Mouse (Mus musculus): ENCODE measurements at regions not wholly inside any gene's neighbourhood (a gene's known extent, or its start where the extent isn't known, plus 50 kb on each side); places are given as distances from the start of the nearest gene placed in this dataset.
"Not testable (repeated sequence)": the region's sequence is repeated elsewhere in the genome, so short reads cannot be mapped to it uniquely, and the experiment has no call there.

DNA sequence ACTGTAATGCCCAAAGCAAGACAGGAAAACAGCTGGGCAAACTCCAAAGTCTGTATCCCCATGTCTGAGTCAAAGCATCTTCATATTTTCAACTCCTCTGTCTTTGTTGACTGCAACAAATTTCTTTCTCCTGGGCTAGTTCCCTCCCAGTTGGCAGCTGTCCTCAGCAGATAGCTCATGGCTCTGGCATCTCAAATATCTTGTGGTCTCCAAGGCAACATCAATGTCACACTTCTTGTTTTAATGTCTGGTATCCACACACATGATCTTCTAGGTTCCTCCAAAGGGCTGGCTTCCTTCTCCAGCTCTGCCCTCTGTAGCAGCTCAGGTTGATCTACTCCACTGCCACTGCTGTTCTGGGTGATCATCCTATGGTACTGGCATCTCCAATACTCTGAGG, 242.0 kb upstream of the Zfp804b start:
- no peaks in the 10 kb centered on the region for H3K9me3 ChIP-seq (replicated peaks)
- no peaks in the 10 kb centered on the region for H3K4me1 ChIP-seq
- H3K36me3 ChIP-seq = no peaks in the 10 kb centered on the region
- no peak overlapping the region for H3K27ac ChIP-seq (replicated peaks)
- H3K4me3 ChIP-seq = no peak overlapping the region
- no peaks in the 10 kb centered on the region for H3K27me3 ChIP-seq (ENCODE audit: low read depth, poor library complexity, severe bottlenecking)
- DNase-seq (ENCODE audit: low spot score) = no peak

DNA sequence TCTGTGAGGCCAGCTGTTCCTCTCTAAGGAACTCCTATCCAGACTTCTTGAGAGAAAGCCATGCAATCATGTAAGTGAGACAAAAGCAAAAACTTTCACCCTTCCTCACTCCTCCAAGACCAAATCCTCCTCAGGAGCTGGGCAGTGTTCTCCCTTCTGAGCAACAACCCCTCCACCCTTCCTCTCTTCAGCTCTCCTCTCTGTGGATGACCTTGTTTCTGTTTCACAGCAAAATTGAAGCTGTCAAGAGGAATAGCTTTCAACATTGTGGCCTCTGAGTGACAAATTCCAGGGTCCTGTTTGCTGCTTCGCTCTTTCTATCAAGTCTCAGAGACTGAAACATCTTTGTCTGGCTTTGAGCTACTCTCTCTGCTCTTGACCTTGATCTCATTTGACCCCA, 255.9 kb upstream of the Zfp804b start:
- no peak for DNase-seq (ENCODE audit: low spot score)
- Histone ChIP-seq H3K36me3 (no peaks in the 10 kb centered on the region), H3K27me3 (ENCODE audit: low read depth, poor library complexity, severe bottlenecking) (no peaks in the 10 kb centered on the region), H3K27ac (replicated peaks) (no peak overlapping the region), H3K9me3 (replicated peaks) (no peaks in the 10 kb centered on the region), H3K4me3 (no peak overlapping the region), H3K4me1 (no peaks in the 10 kb centered on the region)
- 82% methylated on average over 1 of the region's 1 CpGs for whole genome bisulfite sequencing

GRCm38 (mm10) chr5:7607517-7607916, 263.0 kb upstream of the Zfp804b start:
- no peaks in the 10 kb centered on the region for H3K9me3 ChIP-seq (replicated peaks)
- no peak overlapping the region for H3K27ac ChIP-seq (replicated peaks)
- H3K27me3 ChIP-seq (ENCODE audit: low read depth, poor library complexity, severe bottlenecking) = no peaks in the 10 kb centered on the region
- no peak for DNase-seq (ENCODE audit: low spot score)
- H3K4me3 ChIP-seq = no peak overlapping the region
- no peaks in the 10 kb centered on the region for H3K36me3 ChIP-seq
- no peaks in the 10 kb centered on the region for H3K4me1 ChIP-seq

- DNase-seq (ENCODE audit: low spot score) = no peak
- H3K27me3 ChIP-seq (ENCODE audit: low read depth, poor library complexity, severe bottlenecking) = no peaks in the 10 kb centered on the region
- H3K9me3 ChIP-seq (replicated peaks) = no peaks in the 10 kb centered on the region
- no peak overlapping the region for H3K27ac ChIP-seq (replicated peaks)
- H3K36me3 ChIP-seq = no peaks in the 10 kb centered on the region
- no peak overlapping the region for H3K4me3 ChIP-seq
- 85% methylated on average over 2 of the region's 2 CpGs for WGBS
- H3K4me1 ChIP-seq = no peaks in the 10 kb centered on the region
These were observed 263.4 kb upstream of the Zfp804b start for GRCm38 (mm10) chr5:7607924-7608323.

GRCm38 (mm10) chr5:7655280-7655679, 305.0 kb upstream of the Steap4 start:
- H3K27me3 ChIP-seq (ENCODE audit: low read depth, poor library complexity, severe bottlenecking) = no peaks in the 10 kb centered on the region
- no peaks in the 10 kb centered on the region for H3K9me3 ChIP-seq (replicated peaks)
- no peak for DNase-seq (ENCODE audit: low spot score)
- no peak overlapping the region for H3K27ac ChIP-seq (replicated peaks)
- H3K36me3 ChIP-seq = no peaks in the 10 kb centered on the region
- no peak overlapping the region for H3K4me3 ChIP-seq
- 92% methylated on average over 2 of the region's 2 CpGs for whole genome bisulfite sequencing
- H3K4me1 ChIP-seq = no peaks in the 10 kb centered on the region

GRCm38 (mm10) chr5:7701776-7702175, 258.5 kb upstream of the Steap4 start:
- Histone ChIP-seq H3K4me1 (no peaks in the 10 kb centered on the region), H3K9me3 (replicated peaks) (no peaks in the 10 kb centered on the region), H3K4me3 (no peak overlapping the region), H3K36me3 (no peaks in the 10 kb centered on the region), H3K27ac (replicated peaks) (no peak overlapping the region), H3K27me3 (ENCODE audit: low read depth, poor library complexity, severe bottlenecking) (no peaks in the 10 kb centered on the region)
- 77% methylated on average over 1 of the region's 1 CpGs for WGBS
- DNase-seq (ENCODE audit: low spot score) = no peak

- Histone ChIP-seq H3K4me3 (no peak overlapping the region), H3K9me3 (replicated peaks) (no peaks in the 10 kb centered on the region), H3K27me3 (ENCODE audit: low read depth, poor library complexity, severe bottlenecking) (no peaks in the 10 kb centered on the region), H3K4me1 (no peaks in the 10 kb centered on the region), H3K27ac (replicated peaks) (no peak overlapping the region), H3K36me3 (no peaks in the 10 kb centered on the region)
- DNase-seq (ENCODE audit: low spot score) = no peak
These were observed 240.7 kb upstream of the Steap4 start for GRCm38 (mm10) chr5:7719557-7719956.

GRCm38 (mm10) chr5:7720061-7720460, 240.2 kb upstream of the Steap4 start:
- H3K27me3 ChIP-seq (ENCODE audit: low read depth, poor library complexity, severe bottlenecking) = no peaks in the 10 kb centered on the region
- no peaks in the 10 kb centered on the region for H3K9me3 ChIP-seq (replicated peaks)
- no peak overlapping the region for H3K4me3 ChIP-seq
- WGBS = 74% methylated on average over 3 of the region's 3 CpGs
- no peaks in the 10 kb centered on the region for H3K36me3 ChIP-seq
- H3K27ac ChIP-seq (replicated peaks) = no peak overlapping the region
- DNase-seq (ENCODE audit: low spot score) = no peak
- no peaks in the 10 kb centered on the region for H3K4me1 ChIP-seq

GRCm38 (mm10) chr5:7720688-7721087, 239.6 kb upstream of the Steap4 start:
- no peaks in the 10 kb centered on the region for H3K4me1 ChIP-seq
- 87% methylated on average over 2 of the region's 2 CpGs for WGBS
- no peak overlapping the region for H3K27ac ChIP-seq (replicated peaks)
- no peak overlapping the region for H3K4me3 ChIP-seq
- no peak for DNase-seq (ENCODE audit: low spot score)
- no peaks in the 10 kb centered on the region for H3K36me3 ChIP-seq
- no peaks in the 10 kb centered on the region for H3K27me3 ChIP-seq (ENCODE audit: low read depth, poor library complexity, severe bottlenecking)
- no peaks in the 10 kb centered on the region for H3K9me3 ChIP-seq (replicated peaks)

DNA sequence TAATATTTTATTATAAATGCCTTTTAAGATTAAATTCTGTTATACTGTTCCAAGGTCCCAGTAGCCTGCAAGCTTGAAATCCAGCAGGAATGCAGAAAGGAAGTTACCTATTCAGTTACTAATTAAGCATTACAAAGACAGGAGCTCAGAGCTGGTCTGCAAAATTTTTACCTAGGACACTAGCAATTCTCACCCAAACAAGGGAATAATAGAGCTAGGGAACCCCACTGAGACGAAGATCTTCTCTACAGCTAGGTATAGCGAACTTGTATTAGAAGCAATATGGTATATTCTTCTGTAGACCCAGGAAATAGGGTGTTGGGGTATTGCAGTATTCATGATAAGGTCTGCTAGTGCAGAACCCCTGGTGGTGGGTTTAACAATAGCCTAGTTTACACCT, 227.7 kb upstream of the Steap4 start:
- H3K9me3 ChIP-seq (replicated peaks); H3K4me3 ChIP-seq; H3K27ac ChIP-seq (replicated peaks); H3K36me3 ChIP-seq; H3K27me3 ChIP-seq (ENCODE audit: low read depth, poor library complexity, severe bottlenecking); DNase-seq (ENCODE audit: low spot score); H3K4me1 ChIP-seq: not testable (repeated sequence)
- 65% methylated on average over 2 of the region's 2 CpGs for WGBS

DNA sequence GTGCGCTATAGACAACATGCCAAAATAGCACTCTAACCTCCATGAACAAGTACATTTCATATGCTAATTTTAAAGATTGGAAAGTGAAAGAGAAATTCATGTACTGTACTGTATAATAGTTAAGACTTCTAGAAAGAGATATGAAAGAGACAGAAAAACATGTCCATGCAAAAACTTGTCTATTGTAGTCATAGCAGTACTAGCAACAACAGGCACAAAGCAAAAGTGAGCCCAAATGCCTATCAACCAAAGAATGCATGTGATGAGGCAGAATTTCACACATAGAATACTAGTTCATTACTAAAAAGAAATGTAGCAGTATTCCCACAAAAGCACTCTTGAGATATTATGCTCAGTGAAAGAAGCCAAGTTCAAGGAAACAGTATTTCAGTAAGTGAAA, 180.4 kb upstream of the Steap4 start:
- Histone ChIP-seq H3K36me3 (no peaks in the 10 kb centered on the region), H3K4me3 (no peak overlapping the region), H3K27ac (replicated peaks) (no peak overlapping the region), H3K4me1 (no peaks in the 10 kb centered on the region), H3K27me3 (ENCODE audit: low read depth, poor library complexity, severe bottlenecking) (no peaks in the 10 kb centered on the region), H3K9me3 (replicated peaks) (no peaks in the 10 kb centered on the region)
- WGBS = 95% methylated on average over 1 of the region's 1 CpGs
- no peak for DNase-seq (ENCODE audit: low spot score)

DNA sequence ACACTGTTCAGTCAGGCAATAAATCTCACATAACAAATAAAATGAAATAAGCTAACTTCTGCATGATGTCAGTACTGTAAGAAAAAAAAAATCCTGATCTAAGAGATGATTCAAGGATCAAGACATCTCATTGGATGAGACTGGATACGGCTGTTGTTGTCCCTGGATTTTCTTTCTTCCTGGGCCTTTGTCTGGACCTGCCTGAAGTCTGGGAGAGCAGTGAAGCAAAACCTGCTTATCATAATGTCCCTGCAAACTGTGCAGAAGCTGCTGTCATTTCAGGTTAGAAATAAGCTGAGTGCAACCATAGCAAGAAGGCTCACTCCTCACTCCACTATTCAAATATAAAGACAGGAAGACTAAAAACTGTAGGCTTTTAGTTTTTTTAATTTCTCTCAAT, 178.0 kb upstream of the Steap4 start:
- no peaks in the 10 kb centered on the region for H3K4me1 ChIP-seq
- no peaks in the 10 kb centered on the region for H3K9me3 ChIP-seq (replicated peaks)
- WGBS = 66% methylated on average over 1 of the region's 1 CpGs
- no peaks in the 10 kb centered on the region for H3K27me3 ChIP-seq (ENCODE audit: low read depth, poor library complexity, severe bottlenecking)
- H3K4me3 ChIP-seq = no peak overlapping the region
- no peak for DNase-seq (ENCODE audit: low spot score)
- H3K36me3 ChIP-seq = no peaks in the 10 kb centered on the region
- H3K27ac ChIP-seq (replicated peaks) = no peak overlapping the region

GRCm38 (mm10) chr5:7788406-7788805, 171.9 kb upstream of the Steap4 start:
- no peaks in the 10 kb centered on the region for H3K36me3 ChIP-seq
- DNase-seq (ENCODE audit: low spot score) = no peak
- H3K4me3 ChIP-seq = no peak overlapping the region
- WGBS = 36% methylated on average over 5 of the region's 5 CpGs
- 0 out of 2 replicates have a peak, but pooled peaks cover 5% of the 10 kb centered on the region for H3K4me1 ChIP-seq
- no peak overlapping the region for H3K27ac ChIP-seq (replicated peaks)
- H3K27me3 ChIP-seq (ENCODE audit: low read depth, poor library complexity, severe bottlenecking) = no peaks in the 10 kb centered on the region
- no peaks in the 10 kb centered on the region for H3K9me3 ChIP-seq (replicated peaks)

GRCm38 (mm10) chr5:7789126-7789525, 171.1 kb upstream of the Steap4 start:
- no peaks in the 10 kb centered on the region for H3K9me3 ChIP-seq (replicated peaks)
- DNase-seq (ENCODE audit: low spot score) = no peak
- 90% methylated on average over 1 of the region's 1 CpGs for WGBS
- H3K27me3 ChIP-seq (ENCODE audit: low read depth, poor library complexity, severe bottlenecking) = no peaks in the 10 kb centered on the region
- no peaks in the 10 kb centered on the region for H3K36me3 ChIP-seq
- H3K4me3 ChIP-seq = no peak overlapping the region
- 0 out of 2 replicates have a peak, but pooled peaks cover 5% of the 10 kb centered on the region for H3K4me1 ChIP-seq
- no peak overlapping the region for H3K27ac ChIP-seq (replicated peaks)

All from midbrain, embryonic 10.5 days (tissue).